Mouse (Mus musculus) kidney, adult 2 months (tissue): ENCODE measurements around the gene Frmd6.

Source experiments
- CTCF ChIP-seq: fragments of 200-500 bp; conservative IDR thresholded peaks from 2 replicates; pipeline ENCODE4 v1.5.1; 2011; ENCODE audit warnings: low read depth, mild to moderate bottlenecking, control low read depth, low read length, moderate library complexity, mixed read lengths; ENCODE audit not compliant: insufficient read depth, insufficient read length
- POLR2A ChIP-seq: fragments of 200-500 bp; IDR thresholded peaks from one replicate; pipeline ENCODE4 v1.6.1; 2011; ENCODE audit warnings: low read depth, low read length, control low read depth

GRCm38 (mm10) chr12:70855678-70856077 lies 30.4 kb downstream of the Frmd6 start:
- TF ChIP-seq CTCF (no peak), POLR2A (no peak)
